In the genomic region with DNA sequence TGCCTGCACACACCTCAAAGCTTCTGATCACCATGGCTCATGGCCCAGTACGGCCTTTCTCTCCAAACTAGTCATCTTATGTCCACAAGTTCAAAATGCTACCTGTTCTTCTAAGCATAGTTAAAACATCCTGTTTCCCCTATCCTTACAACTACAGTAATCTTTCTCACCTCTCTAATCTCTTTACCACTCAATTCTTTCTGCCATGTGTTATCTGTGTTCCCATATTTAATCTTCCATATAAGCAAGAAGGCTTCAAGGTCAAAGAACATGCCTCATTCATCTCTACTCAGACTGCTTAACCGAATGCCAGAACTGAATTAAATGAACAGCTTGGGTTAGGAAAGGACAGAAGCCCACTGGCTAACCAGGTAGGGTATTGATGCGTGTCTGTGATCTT, we compare ENCODE assay signal across 27 mouse cellular contexts. TPM values are rescaled to one million over a fixed set of nuclear protein-coding genes. Genes with fewer than 3 reads are reported as not detected.
DNase-seq lines count a peak whose midpoint lies in the region; ATAC-seq and TF ChIP-seq lines count a peak whose summit lies in the region.
"Had no signal": no experiment of that assay in that cellular context is flagged by ENCODE, and none has a peak within 500 bp of the region (broad histone marks: within the 10 kb centered on the region; RNA-seq: fewer than 3 reads in every experiment).

No protein-coding gene starts in this region.

- no peak for DNase-seq in heart, embryonic 10.5 days (ENCODE audit: low spot score)
- DNase-seq in kidney, adult 11 months, result peak; percentile 6
- DNase-seq in kidney, adult 8-10 months, result no peak
- DNase-seq in MEL (ENCODE audit: low read depth, low spot score), result peak; percentile 21
- DNase-seq in liver, embryonic 14.5 days (ENCODE audit: low read depth in 3 of 3, low spot score in 3 of 3), result no peak
- DNase-seq: adrenal gland, postnatal 25 days; cerebellum, adult 8-10 months; cerebellum, postnatal 36 days; embryo, embryonic 11 days; kidney, postnatal 10 days; lung, adult 18-20 months; lung, postnatal 10 days; right cerebral cortex, adult 18-20 months; thymus, adult 18-20 months; thymus, postnatal 36 days had no signal

- H3K27me3 ChIP-seq in heart, embryonic 12.5 days (replicated peaks), result no peaks in the 10 kb centered on the region
- no peaks in the 10 kb centered on the region for H3K27me3 ChIP-seq in heart, embryonic 10.5 days (ENCODE audit: insufficient read depth, poor library complexity, severe bottlenecking)
- no peaks in the 10 kb centered on the region for H3K27me3 ChIP-seq in MEL (ENCODE audit: control insufficient read depth in 1 of 2, insufficient read depth in 2 of 2, low read length in 2 of 2)
- H3K27me3 ChIP-seq in liver, embryonic 14.5 days (ENCODE audit: control insufficient read depth, insufficient read depth, low read length), result no peaks in the 10 kb centered on the region
- H3K27me3 ChIP-seq in midbrain, embryonic 15.5 days (replicated peaks), result no peaks in the 10 kb centered on the region
- H3K27me3 ChIP-seq in forebrain, embryonic 12.5 days, result no peaks in the 10 kb centered on the region
- H3K27me3 ChIP-seq: embryonic facial prominence, embryonic 13.5 days; neural tube, embryonic 15.5 days; stomach, embryonic 15.5 days had no signal

- TF ChIP-seq CTCF in MEL (IDR thresholded peaks at IDR 0.05 in 2 of 3, conservative IDR thresholded peaks at IDR 0.05 in 1 of 3; ENCODE audit: control insufficient read depth in 1 of 3, insufficient read depth in 1 of 3, low read depth in 2 of 3, low read length in 3 of 3, poor library complexity in 1 of 3, severe bottlenecking in 1 of 3), result no peak
- TF ChIP-seq CTCF in liver, embryonic 14.5 days (IDR thresholded peaks at IDR 0.05; ENCODE audit: low read depth), result no peak

- WGBS in heart, embryonic 12.5 days, result 66% methylated on average over 3 of the region's 3 CpGs
- 79% methylated on average over 3 of the region's 3 CpGs for WGBS in heart, embryonic 10.5 days
- 63% methylated on average over 3 of the region's 3 CpGs for WGBS in liver, embryonic 14.5 days (ENCODE audit: insufficient replicate concordance)
- 89% methylated on average over 3 of the region's 3 CpGs for WGBS in midbrain, embryonic 15.5 days
- WGBS in forebrain, embryonic 12.5 days, result 85% methylated on average over 3 of the region's 3 CpGs

- no peak overlapping the region; the same call in 1 of the 2 replicates for H3K27ac ChIP-seq in heart, embryonic 12.5 days (ENCODE audit: poor library complexity, severe bottlenecking)
- no peak overlapping the region for H3K27ac ChIP-seq in heart, embryonic 10.5 days
- H3K27ac ChIP-seq in MEL (ENCODE audit: control insufficient read depth, low read depth, low read length), result peak overlapping the region; percentile 65
- H3K27ac ChIP-seq in liver, embryonic 14.5 days, result no peak overlapping the region; the same call in none of the 2 replicates
- no peak overlapping the region for H3K27ac ChIP-seq in midbrain, embryonic 15.5 days
- H3K27ac ChIP-seq in forebrain, embryonic 12.5 days, result no peak overlapping the region
- H3K27ac ChIP-seq: embryonic facial prominence, embryonic 13.5 days; hindbrain, embryonic 10.5 days; limb, embryonic 10.5 days; neural tube, embryonic 15.5 days; stomach, embryonic 15.5 days had no signal

- H3K79me2 ChIP-seq in MEL (ENCODE audit: control insufficient read depth, insufficient read depth, low read length, poor library complexity), result peaks cover 40% of the 10 kb centered on the region

- peaks cover 13% of the 10 kb centered on the region for H3K4me1 ChIP-seq in heart, embryonic 12.5 days (replicated peaks)
- H3K4me1 ChIP-seq in heart, embryonic 10.5 days, result peaks cover 12% of the 10 kb centered on the region; the same call in 1 of the 2 replicates
- H3K4me1 ChIP-seq in MEL (ENCODE audit: control insufficient read depth in 1 of 2, insufficient read depth in 2 of 2, low read length in 2 of 2), result peaks cover 12 to 23% of the 10 kb centered on the region in 2 experiments
- peaks cover 13 to 21% of the 10 kb centered on the region in 2 experiments for H3K4me1 ChIP-seq in liver, embryonic 14.5 days (replicated peaks; ENCODE audit: control insufficient read depth in 2 of 2, insufficient read depth in 2 of 2, low read length in 1 of 2)
- H3K4me1 ChIP-seq in midbrain, embryonic 15.5 days, result peaks cover 11% of the 10 kb centered on the region
- peaks cover 6% of the 10 kb centered on the region for H3K4me1 ChIP-seq in forebrain, embryonic 12.5 days
- H3K4me1 ChIP-seq: stomach, embryonic 15.5 days had no signal

- no peak for TF ChIP-seq RAD21 in MEL (IDR thresholded peaks at IDR 0.05; ENCODE audit: low read depth, low read length)

- TF ChIP-seq POLR2A in MEL (IDR thresholded peaks at IDR 0.05; ENCODE audit: control insufficient read depth in 1 of 2, insufficient read depth in 1 of 2, low read depth in 1 of 2, low read length in 2 of 2, poor library complexity in 1 of 2), result no peak

- H3K9ac ChIP-seq in heart, embryonic 12.5 days, result no peak overlapping the region
- H3K9ac ChIP-seq in MEL (ENCODE audit: control insufficient read depth, low read depth, low read length, poor library complexity, severe bottlenecking), result no peak overlapping the region
- 0 out of 2 replicates have a peak overlapping the region, but pooled peaks have one; percentile 25 for H3K9ac ChIP-seq in liver, embryonic 14.5 days (replicated peaks)
- no peak overlapping the region for H3K9ac ChIP-seq in midbrain, embryonic 15.5 days
- no peak overlapping the region for H3K9ac ChIP-seq in forebrain, embryonic 12.5 days
- H3K9ac ChIP-seq: embryonic facial prominence, embryonic 13.5 days; neural tube, embryonic 15.5 days; stomach, embryonic 15.5 days had no signal

- no peak for ATAC-seq in heart, embryonic 12.5 days (ENCODE audit: insufficient number of reproducible peaks, low FRiP score)
- no peak for ATAC-seq in liver, embryonic 14.5 days (ENCODE audit: insufficient read depth)
- no peak for ATAC-seq in midbrain, embryonic 15.5 days (replicated peaks)
- ATAC-seq in forebrain, embryonic 12.5 days (ENCODE audit: low FRiP score), result no peak
- ATAC-seq: forebrain, embryonic 14.5 days; hindbrain, embryonic 16.5 days; intestine, postnatal 0 days had no signal

- no peaks in the 10 kb centered on the region for H3K9me3 ChIP-seq in heart, embryonic 12.5 days (replicated peaks)
- no peaks in the 10 kb centered on the region for H3K9me3 ChIP-seq in heart, embryonic 10.5 days
- H3K9me3 ChIP-seq in MEL (replicated peaks; ENCODE audit: insufficient read depth, low read length), result no peaks in the 10 kb centered on the region
- no peaks in the 10 kb centered on the region for H3K9me3 ChIP-seq in liver, embryonic 14.5 days (ENCODE audit: control insufficient read depth, low read length)
- H3K9me3 ChIP-seq in midbrain, embryonic 15.5 days, result no peaks in the 10 kb centered on the region
- H3K9me3 ChIP-seq in forebrain, embryonic 12.5 days, result no peaks in the 10 kb centered on the region
- H3K9me3 ChIP-seq: embryonic facial prominence, embryonic 13.5 days; hindbrain, embryonic 10.5 days; limb, embryonic 10.5 days; neural tube, embryonic 15.5 days; stomach, embryonic 15.5 days had no signal

- H3K4me3 ChIP-seq in heart, embryonic 12.5 days, result no peak overlapping the region
- H3K4me3 ChIP-seq in heart, embryonic 10.5 days, result no peak overlapping the region
- no peak overlapping the region for H3K4me3 ChIP-seq in MEL (ENCODE audit: control insufficient read depth in 1 of 2, insufficient read depth in 1 of 2, low read depth in 2 of 2, low read length in 2 of 2)
- H3K4me3 ChIP-seq in liver, embryonic 14.5 days (ENCODE audit: insufficient read depth in 1 of 2, low read depth in 2 of 2, low read length in 2 of 2), result no peak overlapping the region
- no peak overlapping the region for H3K4me3 ChIP-seq in midbrain, embryonic 15.5 days
- H3K4me3 ChIP-seq in forebrain, embryonic 12.5 days (replicated peaks), result no peak overlapping the region
- H3K4me3 ChIP-seq: embryonic facial prominence, embryonic 13.5 days; hindbrain, embryonic 10.5 days; limb, embryonic 10.5 days; neural tube, embryonic 15.5 days; stomach, embryonic 15.5 days had no signal

- 0 out of 2 replicates have a peak overlapping the region, but pooled peaks have one; percentile 6 for H3K4me2 ChIP-seq in heart, embryonic 12.5 days
- H3K4me2 ChIP-seq in liver, embryonic 14.5 days (ENCODE audit: low read depth), result peak overlapping the region; percentile 54
- no peak overlapping the region for H3K4me2 ChIP-seq in midbrain, embryonic 15.5 days
- no peak overlapping the region for H3K4me2 ChIP-seq in forebrain, embryonic 12.5 days
- H3K4me2 ChIP-seq: embryonic facial prominence, embryonic 13.5 days; midbrain, embryonic 11.5 days; neural tube, embryonic 15.5 days; stomach, embryonic 15.5 days had no signal

- TF ChIP-seq EP300 in MEL (IDR thresholded peaks at IDR 0.05; ENCODE audit: low read depth in 1 of 2, low read length in 2 of 2), result peak; percentile 63 to 67; a peak in 3 of 4 replicates
- TF ChIP-seq EP300 in liver, embryonic 14.5 days (IDR thresholded peaks at IDR 0.05; ENCODE audit: low read depth), result no peak

- no peaks in the 10 kb centered on the region for H3K36me3 ChIP-seq in heart, embryonic 12.5 days
- H3K36me3 ChIP-seq in heart, embryonic 10.5 days, result no peaks in the 10 kb centered on the region
- H3K36me3 ChIP-seq in MEL (ENCODE audit: control insufficient read depth in 1 of 2, insufficient read depth in 2 of 2, low read length in 2 of 2), result peaks cover 10 to 24% of the 10 kb centered on the region in 2 experiments
- H3K36me3 ChIP-seq in liver, embryonic 14.5 days (replicated peaks; ENCODE audit: control insufficient read depth, insufficient read depth, low read depth), result no peaks in the 10 kb centered on the region
- no peaks in the 10 kb centered on the region for H3K36me3 ChIP-seq in midbrain, embryonic 15.5 days (replicated peaks)
- H3K36me3 ChIP-seq in forebrain, embryonic 12.5 days (replicated peaks), result no peaks in the 10 kb centered on the region
- H3K36me3 ChIP-seq: embryonic facial prominence, embryonic 13.5 days; hindbrain, embryonic 10.5 days; limb, embryonic 10.5 days; neural tube, embryonic 15.5 days; stomach, embryonic 15.5 days had no signal

TF ChIP-seq in MEL, 35 proteins besides CTCF, POLR2A, EP300 and RAD21 (continues in another document):
- no peak for TF ChIP-seq BHLHE40 (IDR thresholded peaks at IDR 0.05; ENCODE audit: borderline replicate concordance, low read depth, low read length)
- TF ChIP-seq MXI1 (IDR thresholded peaks at IDR 0.05; ENCODE audit: low read depth, low read length), result peak; percentile 41; the same call in 1 of the 2 replicates

RNA-seq across cellular contexts. Expression of a gene that starts 5.8 kb away (rescaled TPM):
- 79.7 and 81.0 TPM in 2 replicates for polyA plus RNA-seq in heart, embryonic 12.5 days (2016; fragmentation: Nextera tagmentation; extraction: Ambion mirVana)
- polyA plus RNA-seq in heart, embryonic 10.5 days (2016; fragmentation: Nextera tagmentation; extraction: Ambion mirVana), result 28.1 and 58.9 TPM in 2 replicates
- total RNA-seq in MEL (2012; rRNA removed), result 24.0 and 26.2 TPM in 2 replicates
- 10 to 100 TPM in 1 of 2 experiments, not detected in 1; 24.1 TPM for polyA plus RNA-seq in MEL (2012; ENCODE audit: insufficient read depth in 1 of 2, insufficient read length in 2 of 2, low read depth in 1 of 2, low replicate concordance in 2 of 2, missing spikeins in 1 of 2)
- polyA plus RNA-seq in liver, embryonic 14.5 days (2012; rRNA removed), result 10.6 and 18.7 TPM in 2 replicates
- polyA plus RNA-seq in liver, embryonic 14.5 days (2014; fragmentation: Nextera tagmentation; extraction: Ambion mirVana), result 27.5 and 31.3 TPM in 2 replicates
- polyA plus RNA-seq in midbrain, embryonic 15.5 days (2015; fragmentation: Nextera tagmentation; extraction: Ambion mirVana), result 32.9 and 38.3 TPM in 2 replicates
- 18.7 and 19.6 TPM in 2 replicates for polyA plus RNA-seq in forebrain, embryonic 12.5 days (2016; fragmentation: Nextera tagmentation; extraction: Ambion mirVana)

Comparison
In these comparisons a context has a peak if more than half of its experiments do, and no peak if none do; other contexts are left out.
1. DNase-seq: peak in kidney, adult 11 months (single experiment) and MEL (single experiment); none in heart, embryonic 10.5 days (single experiment), kidney, adult 8-10 months (0 of 2) and liver, embryonic 14.5 days (0 of 3).
2. H3K4me2 ChIP-seq: peak in heart, embryonic 12.5 days (single experiment) and liver, embryonic 14.5 days (single experiment); none in midbrain, embryonic 15.5 days (single experiment) and forebrain, embryonic 12.5 days (single experiment).